Mouse (Mus musculus) olfactory bulb, adult 2 months (tissue): Measurements from ENCODE around the gene Fcmr.

Source experiments
- CTCF ChIP-seq: fragments of 200-500 bp; IDR thresholded peaks from 2 replicates; pipeline ENCODE4 v1.5.1; 2012; ENCODE audit warnings: low read depth, mild to moderate bottlenecking, low read length, moderate library complexity; ENCODE audit not compliant: insufficient read depth
- POLR2A ChIP-seq: fragments of 200-500 bp; IDR thresholded peaks from 2 replicates; pipeline ENCODE4 v1.6.1; 2012; ENCODE audit warnings: mild to moderate bottlenecking, low read depth, low read length, moderate library complexity; ENCODE audit not compliant: insufficient read depth

DNA sequence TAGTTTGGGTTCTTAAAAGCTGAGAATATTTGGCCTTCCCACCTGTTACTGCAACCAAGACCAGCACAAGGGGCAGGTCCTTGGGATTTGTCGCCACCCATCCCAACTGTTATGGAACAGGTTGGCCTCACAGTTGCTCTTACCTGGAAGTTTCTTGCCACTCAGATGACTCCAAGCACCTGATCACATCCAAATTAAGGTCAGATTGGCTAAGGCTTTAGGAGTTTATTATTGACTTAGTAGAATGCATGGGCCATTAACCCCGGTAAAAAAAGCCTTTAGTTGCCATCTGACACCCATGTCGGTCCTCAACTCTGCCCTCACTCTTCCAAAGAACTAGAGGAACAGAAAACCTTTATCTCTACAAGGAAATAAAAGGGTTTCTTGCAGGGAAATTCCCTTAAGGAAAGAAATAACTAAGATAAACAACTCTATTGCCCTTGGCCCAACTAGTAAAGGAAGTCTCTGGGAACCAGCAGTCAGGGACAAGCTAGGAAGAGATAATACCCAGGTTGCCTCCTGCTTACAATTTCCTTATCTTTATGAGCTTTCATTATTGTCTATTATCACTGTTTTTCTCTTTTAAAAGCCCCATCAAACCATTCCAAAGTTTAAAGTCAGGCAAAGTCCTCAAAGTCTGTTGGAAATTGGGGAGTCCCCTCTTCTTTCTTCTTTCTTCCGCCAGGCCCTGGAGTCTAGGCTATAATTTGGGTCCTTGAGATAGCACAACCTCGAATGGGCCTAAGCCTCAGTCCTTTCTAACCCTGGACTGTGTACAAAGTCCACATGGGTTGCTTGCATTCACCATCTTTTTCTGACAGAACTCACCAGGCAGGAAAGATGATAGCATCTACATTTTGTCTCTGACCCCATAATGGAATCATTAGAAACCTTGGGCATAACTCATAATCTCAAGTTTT, 33.0 kb upstream of the Fcmr start:
- no peak for TF ChIP-seq POLR2A
- TF ChIP-seq CTCF = no peak
